Mouse (Mus musculus) erythroblast, embryonic 14.5 days (primary cell): Measurements from ENCODE around the gene Acot6.

Experiments used
- GATA1 ChIP-seq: IDR thresholded peaks from 2 replicates; pipeline ENCODE4 v1.6.1; 2012; ENCODE audit warnings: low read length, inconsistent platforms, mixed read lengths
- TAL1 ChIP-seq: IDR thresholded peaks from 3 replicates; pipeline ENCODE4 v1.6.1; 2012; ENCODE audit warnings: low read length, inconsistent platforms, mixed read lengths

DNA sequence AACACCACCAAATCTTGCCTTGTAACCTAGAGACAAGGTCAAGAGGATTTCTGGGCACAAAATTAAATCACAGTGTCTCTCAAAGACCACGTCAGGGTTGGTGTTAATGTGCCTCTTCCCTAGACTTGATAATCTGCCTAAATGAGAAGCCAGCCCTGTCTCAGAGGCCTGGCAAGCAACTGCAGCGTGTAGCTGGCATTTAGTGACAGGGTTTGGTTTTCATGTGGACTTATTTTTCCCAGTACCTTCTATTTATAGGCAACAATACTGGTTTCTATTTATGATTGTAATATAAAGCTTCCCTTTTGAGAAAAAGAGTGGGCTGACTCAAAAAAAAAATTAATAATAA, 55.0 kb downstream of the Acot6 start:
- TF ChIP-seq GATA1 (no peak), TAL1 (no peak)
